Mouse (Mus musculus): ENCODE measurements around the gene Matn4.

DNA sequence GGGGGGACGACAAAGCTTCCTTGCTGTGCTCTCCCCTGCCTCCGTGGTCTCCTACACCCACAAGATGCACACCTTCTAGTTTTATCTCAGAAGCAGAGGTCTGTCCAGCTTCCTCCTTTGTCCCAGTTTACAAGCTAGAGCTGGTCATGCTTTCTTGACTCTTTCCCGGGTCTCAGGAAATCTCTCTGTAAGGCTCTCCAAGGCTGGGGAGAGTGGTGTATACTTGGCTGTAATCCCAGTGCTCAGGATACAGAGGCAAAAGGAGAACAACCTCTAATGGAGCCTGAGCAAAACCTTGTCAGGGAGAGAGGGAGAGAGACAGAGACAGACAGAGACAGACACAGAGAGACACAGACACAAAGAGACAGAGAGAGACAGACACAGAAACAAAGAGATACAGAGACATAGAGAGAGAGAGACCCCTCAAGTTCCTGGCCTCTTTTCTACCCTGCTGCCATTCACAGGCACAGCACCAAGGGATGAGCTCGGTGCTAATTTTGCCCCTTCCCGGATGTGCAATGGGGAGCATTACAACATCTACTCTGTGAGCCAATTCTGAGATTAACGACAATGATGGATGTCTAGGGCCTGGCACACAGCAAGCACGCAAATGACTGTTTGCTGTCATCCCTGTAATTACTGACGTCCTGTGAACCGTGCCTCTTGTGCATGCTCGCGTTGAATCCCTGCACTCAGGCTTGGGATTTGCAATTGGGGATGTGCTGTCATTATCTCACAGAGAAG, 21.1 kb downstream of the Matn4 start:
- no peak for TF ChIP-seq GATA1 (IDR thresholded peaks at IDR 0.05; ENCODE audit: low read length)
- TF ChIP-seq TAL1 (IDR thresholded peaks at IDR 0.05; ENCODE audit: low read length): no peak

Measured in erythroblast, embryonic 14.5 days (primary cell).